Mouse (Mus musculus) neutrophil, adult 5-6 weeks (primary cell): ENCODE results near the gene F12. TPM values are rescaled to one million over a fixed set of nuclear protein-coding genes. Genes with fewer than 3 reads are reported as not detected.

Source experiments
- ATAC-seq: fragments of 151-379, 151-347 bp; 2 replicates; pipeline ENCODE4 v1.8.0; 2017; ENCODE audit warnings: mild to moderate bottlenecking, moderate TSS enrichment; ENCODE audit not compliant: insufficient number of reproducible peaks, poor library complexity, low FRiP score, severe bottlenecking; ENCODE audit errors: extremely low read depth
- total RNA-seq: library from RNA; stranded (forward); fragments of 200-1000 nt; gene quantifications from 2 replicates; pipeline ENCODE4 v1.2.3, GENCODE M21; 2017

Gene F12
- 2.6 and 2.8 TPM in 2 replicates for total RNA-seq

- no peak for ATAC-seq
Observed at GRCm38 (mm10) chr13:55426613-55427012, at the start of gene F12. Gene F12, minus strand, starts transcription at chr13:55426793.

- ATAC-seq = no peak
Observed at GRCm38 (mm10) chr13:55476256-55476655, 49.7 kb upstream of the F12 start.

- ATAC-seq = no peak
Observed at GRCm38 (mm10) chr13:55475750-55476149, 49.2 kb upstream of the F12 start.

GRCm38 (mm10) chr13:55474621-55475069, 48.1 kb upstream of the F12 start:
- ATAC-seq = no peak

- no peak for ATAC-seq
Observed at GRCm38 (mm10) chr13:55473961-55474360, 47.4 kb upstream of the F12 start.

GRCm38 (mm10) chr13:55473076-55473831, 46.7 kb upstream of the F12 start:
- no peak for ATAC-seq

GRCm38 (mm10) chr13:55472132-55473022, 45.8 kb upstream of the F12 start:
- peak; percentile 7; the same call in 1 of the 2 replicates for ATAC-seq

- ATAC-seq = no peak
Observed at GRCm38 (mm10) chr13:55471819-55472131, 45.2 kb upstream of the F12 start.

- ATAC-seq = peak; percentile 46
Observed at GRCm38 (mm10) chr13:55471156-55471818, 44.7 kb upstream of the F12 start.

- ATAC-seq = no peak
Observed at GRCm38 (mm10) chr13:55470372-55470771, 43.8 kb upstream of the F12 start.

GRCm38 (mm10) chr13:55468851-55469560, 42.4 kb upstream of the F12 start:
- no peak for ATAC-seq

- ATAC-seq = no peak
Observed at GRCm38 (mm10) chr13:55465830-55466440, 39.3 kb upstream of the F12 start.

GRCm38 (mm10) chr13:55465184-55465583, 38.6 kb upstream of the F12 start:
- no peak for ATAC-seq

GRCm38 (mm10) chr13:55464027-55464884, 37.7 kb upstream of the F12 start, which contains the start of gene Prr7:
Gene Prr7, plus strand, starts transcription at chr13:55464267.
- ATAC-seq = peak; percentile 17; the same call in 1 of the 2 replicates

- ATAC-seq = no peak
Observed at GRCm38 (mm10) chr13:55463399-55464026, 36.9 kb upstream of the F12 start.

- ATAC-seq = no peak
Observed at GRCm38 (mm10) chr13:55462965-55463364, 36.4 kb upstream of the F12 start.
